Mouse (Mus musculus) kidney, adult 11 months (tissue): ENCODE results near the gene Pxn.

Experiments
- DNase-seq: peaks from one replicate; pipeline ENCODE4 v3.0.0; 2022

Gene Pxn

GRCm38 (mm10) chr5:115529742-115530446 lies 23.4 kb downstream of the Pxn start:
- DNase-seq = no peak

GRCm38 (mm10) chr5:115530447-115530809 lies 24.0 kb downstream of the Pxn start:
- peak; percentile 63 for DNase-seq

GRCm38 (mm10) chr5:115531671-115532270 lies 25.3 kb downstream of the Pxn start:
- DNase-seq = peak; percentile 80

- DNase-seq = peak; percentile 62
Observed at GRCm38 (mm10) chr5:115534290-115534731, 27.8 kb downstream of the Pxn start.

- DNase-seq = no peak
Observed at GRCm38 (mm10) chr5:115534856-115535255, 28.4 kb downstream of the Pxn start.

GRCm38 (mm10) chr5:115535635-115536034 lies 29.2 kb downstream of the Pxn start:
- no peak for DNase-seq

- peak; percentile 66 for DNase-seq
Observed at GRCm38 (mm10) chr5:115538017-115538692, 31.7 kb downstream of the Pxn start.

- peak; percentile 86 for DNase-seq
Observed at GRCm38 (mm10) chr5:115538693-115539043, 32.2 kb downstream of the Pxn start.

GRCm38 (mm10) chr5:115542635-115543384 lies 36.3 kb downstream of the Pxn start:
- peak; percentile 49 for DNase-seq

GRCm38 (mm10) chr5:115543509-115544253 lies 37.2 kb downstream of the Pxn start:
- peak; percentile 96 for DNase-seq

- no peak for DNase-seq
Observed at GRCm38 (mm10) chr5:115544655-115545185, 38.2 kb downstream of the Pxn start.

- no peak for DNase-seq
Observed at GRCm38 (mm10) chr5:115545636-115546035, 39.2 kb downstream of the Pxn start.

- DNase-seq = no peak
Observed at GRCm38 (mm10) chr5:115546536-115546935, 40.1 kb downstream of the Pxn start.

GRCm38 (mm10) chr5:115547014-115547413 lies 40.5 kb downstream of the Pxn start:
- no peak for DNase-seq

- no peak for DNase-seq
Observed at GRCm38 (mm10) chr5:115547421-115547820, 40.9 kb downstream of the Pxn start.

GRCm38 (mm10) chr5:115548501-115549285 lies 42.2 kb downstream of the Pxn start:
- no peak for DNase-seq

GRCm38 (mm10) chr5:115550482-115551005 lies 44.1 kb downstream of the Pxn start:
- no peak for DNase-seq

- DNase-seq = no peak
Observed at GRCm38 (mm10) chr5:115551386-115551785, 44.9 kb downstream of the Pxn start.

- no peak for DNase-seq
Observed at GRCm38 (mm10) chr5:115551799-115552198, 45.3 kb downstream of the Pxn start.

- DNase-seq = no peak
Observed at GRCm38 (mm10) chr5:115553801-115554420, 47.4 kb downstream of the Pxn start.
